Mouse (Mus musculus): ENCODE measurements around the gene Rnf150. TPM values are rescaled to one million over a fixed set of nuclear protein-coding genes. Genes with fewer than 3 reads are reported as not detected.

Rnf150 gene
- polyA plus RNA-seq, 1 experiment, result 3.5 TPM

DNA sequence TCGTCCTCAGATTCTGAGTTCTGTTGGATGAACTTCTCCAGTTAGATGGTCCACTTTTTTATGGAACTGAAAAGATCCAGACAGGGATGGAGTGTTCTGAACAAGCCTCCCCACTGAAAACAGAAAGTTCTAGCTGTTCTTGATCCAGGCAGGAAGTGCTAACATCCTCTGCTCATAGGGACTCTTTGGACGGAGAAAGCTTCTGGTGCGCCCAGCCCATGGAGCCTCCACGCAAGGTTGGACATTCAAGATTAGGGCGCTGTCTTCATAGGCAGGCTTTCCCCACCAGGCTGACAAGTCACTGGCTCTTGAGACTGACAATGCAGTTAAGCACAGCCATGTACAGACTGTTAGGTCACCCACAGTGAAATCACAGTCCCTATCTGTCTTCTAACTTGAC lies 172.0 kb downstream of the Rnf150 start:
- no peak overlapping the region for H3K4me3 ChIP-seq (ENCODE audit: insufficient read depth, poor library complexity, severe bottlenecking)
- no peaks in the 10 kb centered on the region for H3K79me2 ChIP-seq (ENCODE audit: control insufficient read depth, insufficient read depth)
- H3K36me3 ChIP-seq (ENCODE audit: control insufficient read depth, insufficient read depth), result peaks cover 10% of the 10 kb centered on the region
- H3K27me3 ChIP-seq (ENCODE audit: control insufficient read depth, insufficient read depth, insufficient read length), result no peaks in the 10 kb centered on the region
- no peak overlapping the region for H3ac ChIP-seq (ENCODE audit: control insufficient read depth, insufficient read length, low read depth)
- TF ChIP-seq MAX (IDR thresholded peaks at IDR 0.05) (no peak), USF1 (IDR thresholded peaks at IDR 0.05; ENCODE audit: low read depth) (no peak), MYOD1 (IDR thresholded peaks at IDR 0.05; ENCODE audit: control insufficient read depth, insufficient read length, low read depth) (no peak), MYOG (IDR thresholded peaks at IDR 0.05; ENCODE audit: control insufficient read depth, extremely low read depth, insufficient read length) (no peak), FOSL1 (IDR thresholded peaks at IDR 0.05; ENCODE audit: insufficient read depth, low read length, poor library complexity, severe bottlenecking) (no peak), CEBPB (IDR thresholded peaks at IDR 0.05; ENCODE audit: low read depth) (no peak), CTCF (IDR thresholded peaks at IDR 0.05; ENCODE audit: control insufficient read depth, insufficient read depth, insufficient read length) (no peak)
- no peaks in the 10 kb centered on the region for H3K79me3 ChIP-seq (ENCODE audit: low read depth)

DNA sequence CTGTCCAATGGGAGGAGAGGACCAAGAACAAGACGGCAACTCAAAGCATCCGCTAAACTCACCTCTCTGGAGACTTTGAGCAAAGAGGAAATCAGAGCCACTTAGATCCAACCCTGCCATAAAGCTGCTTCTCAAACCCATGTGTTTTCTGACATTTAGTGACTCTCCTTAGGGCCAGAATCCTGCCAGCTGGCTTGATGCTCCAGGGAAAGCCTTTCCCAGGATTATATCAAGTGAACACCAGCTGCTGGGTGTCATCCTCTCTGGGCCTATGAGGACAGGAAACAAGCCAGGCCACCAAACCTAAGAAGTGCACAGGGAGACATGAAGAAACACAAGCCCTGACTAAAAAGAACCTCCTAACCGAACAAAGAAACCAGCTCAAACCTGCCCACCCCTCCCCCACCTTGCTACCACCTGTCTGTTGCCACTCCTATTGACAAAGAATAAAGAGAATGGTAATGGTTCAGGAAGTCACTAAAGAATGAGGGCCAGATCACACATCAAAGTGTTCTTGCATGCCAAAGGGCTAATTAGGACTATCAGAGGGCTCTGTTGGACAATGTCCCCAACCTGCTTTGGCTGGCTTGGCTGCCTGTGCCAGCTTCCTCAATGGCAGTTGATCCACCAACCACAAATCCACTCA lies 173.5 kb downstream of the Rnf150 start:
- Histone ChIP-seq H3K79me3 (ENCODE audit: low read depth) (no peaks in the 10 kb centered on the region), H3K4me3 (ENCODE audit: insufficient read depth, poor library complexity, severe bottlenecking) (no peak overlapping the region), H3ac (ENCODE audit: control insufficient read depth, insufficient read length, low read depth) (no peak overlapping the region), H3K79me2 (ENCODE audit: control insufficient read depth, insufficient read depth) (no peaks in the 10 kb centered on the region), H3K36me3 (ENCODE audit: control insufficient read depth, insufficient read depth) (peaks cover 10% of the 10 kb centered on the region), H3K27me3 (ENCODE audit: control insufficient read depth, insufficient read depth, insufficient read length) (no peaks in the 10 kb centered on the region)
- TF ChIP-seq CTCF (IDR thresholded peaks at IDR 0.05; ENCODE audit: control insufficient read depth, insufficient read depth, insufficient read length) (no peak), MYOD1 (IDR thresholded peaks at IDR 0.05; ENCODE audit: control insufficient read depth, insufficient read length, low read depth) (no peak), FOSL1 (IDR thresholded peaks at IDR 0.05; ENCODE audit: insufficient read depth, low read length, poor library complexity, severe bottlenecking) (no peak), MAX (IDR thresholded peaks at IDR 0.05) (no peak), CEBPB (IDR thresholded peaks at IDR 0.05; ENCODE audit: low read depth) (no peak), MYOG (IDR thresholded peaks at IDR 0.05; ENCODE audit: control insufficient read depth, extremely low read depth, insufficient read length) (no peak), USF1 (IDR thresholded peaks at IDR 0.05; ENCODE audit: low read depth) (no peak)

DNA sequence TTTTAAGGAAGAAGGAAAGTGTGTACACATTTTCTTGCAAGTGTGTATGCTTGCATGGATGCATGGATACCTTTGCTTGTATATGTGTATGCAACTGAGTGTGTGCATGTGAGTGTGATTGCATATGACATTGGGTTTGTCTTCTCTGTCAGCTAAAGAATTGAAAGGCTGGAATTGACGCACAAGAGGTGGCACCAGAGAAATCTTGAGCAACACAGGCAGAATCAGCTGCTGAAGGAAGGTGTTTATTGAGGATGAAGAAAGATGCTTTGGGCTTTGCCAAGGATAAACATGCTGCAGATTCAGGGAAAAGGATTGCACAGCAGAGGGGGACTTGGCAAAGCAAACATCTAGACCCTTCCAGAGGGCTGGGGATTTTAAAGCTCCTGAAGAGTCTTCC lies 174.2 kb downstream of the Rnf150 start:
- Histone ChIP-seq H3K79me2 (ENCODE audit: control insufficient read depth, insufficient read depth) (no peaks in the 10 kb centered on the region), H3K36me3 (ENCODE audit: control insufficient read depth, insufficient read depth) (peaks cover 10% of the 10 kb centered on the region), H3K4me3 (ENCODE audit: insufficient read depth, poor library complexity, severe bottlenecking) (no peak overlapping the region), H3K79me3 (ENCODE audit: low read depth) (no peaks in the 10 kb centered on the region), H3K27me3 (ENCODE audit: control insufficient read depth, insufficient read depth, insufficient read length) (no peaks in the 10 kb centered on the region), H3ac (ENCODE audit: control insufficient read depth, insufficient read length, low read depth) (no peak overlapping the region)
- TF ChIP-seq USF1 (IDR thresholded peaks at IDR 0.05; ENCODE audit: low read depth), result no peak
- TF ChIP-seq MYOG (IDR thresholded peaks at IDR 0.05; ENCODE audit: control insufficient read depth, extremely low read depth, insufficient read length), result no peak
- TF ChIP-seq FOSL1 (IDR thresholded peaks at IDR 0.05; ENCODE audit: insufficient read depth, low read length, poor library complexity, severe bottlenecking), result no peak
- TF ChIP-seq CTCF (IDR thresholded peaks at IDR 0.05; ENCODE audit: control insufficient read depth, insufficient read depth, insufficient read length), result no peak
- no peak for TF ChIP-seq CEBPB (IDR thresholded peaks at IDR 0.05; ENCODE audit: low read depth)
- no peak for TF ChIP-seq MYOD1 (IDR thresholded peaks at IDR 0.05; ENCODE audit: control insufficient read depth, insufficient read length, low read depth)
- no peak for TF ChIP-seq MAX (IDR thresholded peaks at IDR 0.05)

DNA sequence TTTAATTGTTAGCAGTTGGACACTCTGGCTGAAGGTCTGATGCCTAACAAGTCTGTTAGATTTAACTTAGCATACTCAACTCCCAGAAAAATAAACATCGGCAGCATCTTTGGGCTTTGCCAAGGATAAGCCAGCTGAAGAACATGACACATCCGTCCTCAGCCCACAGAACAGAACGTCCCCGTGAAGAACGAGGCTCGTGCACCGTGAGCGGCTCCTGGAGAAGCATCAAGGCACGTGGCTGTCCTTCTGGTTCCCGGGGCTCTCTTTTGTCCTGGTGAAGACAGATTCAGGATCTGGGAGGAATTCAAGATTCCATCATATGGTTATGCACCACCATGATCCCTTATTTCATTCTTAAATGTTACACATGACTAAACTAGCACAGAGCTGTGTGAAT lies 175.4 kb downstream of the Rnf150 start:
- H3K79me3 ChIP-seq (ENCODE audit: low read depth), result no peaks in the 10 kb centered on the region
- H3K36me3 ChIP-seq (ENCODE audit: control insufficient read depth, insufficient read depth), result peaks cover 10% of the 10 kb centered on the region
- H3K79me2 ChIP-seq (ENCODE audit: control insufficient read depth, insufficient read depth), result no peaks in the 10 kb centered on the region
- H3K4me3 ChIP-seq (ENCODE audit: insufficient read depth, poor library complexity, severe bottlenecking), result no peak overlapping the region
- H3K27me3 ChIP-seq (ENCODE audit: control insufficient read depth, insufficient read depth, insufficient read length), result no peaks in the 10 kb centered on the region
- H3ac ChIP-seq (ENCODE audit: control insufficient read depth, insufficient read length, low read depth), result no peak overlapping the region
- TF ChIP-seq FOSL1 (IDR thresholded peaks at IDR 0.05; ENCODE audit: insufficient read depth, low read length, poor library complexity, severe bottlenecking), result no peak
- TF ChIP-seq MYOD1 (IDR thresholded peaks at IDR 0.05; ENCODE audit: control insufficient read depth, insufficient read length, low read depth), result no peak
- no peak for TF ChIP-seq MAX (IDR thresholded peaks at IDR 0.05)
- TF ChIP-seq CTCF (IDR thresholded peaks at IDR 0.05; ENCODE audit: control insufficient read depth, insufficient read depth, insufficient read length), result no peak
- no peak for TF ChIP-seq CEBPB (IDR thresholded peaks at IDR 0.05; ENCODE audit: low read depth)
- TF ChIP-seq MYOG (IDR thresholded peaks at IDR 0.05; ENCODE audit: control insufficient read depth, extremely low read depth, insufficient read length), result no peak
- no peak for TF ChIP-seq USF1 (IDR thresholded peaks at IDR 0.05; ENCODE audit: low read depth)

DNA sequence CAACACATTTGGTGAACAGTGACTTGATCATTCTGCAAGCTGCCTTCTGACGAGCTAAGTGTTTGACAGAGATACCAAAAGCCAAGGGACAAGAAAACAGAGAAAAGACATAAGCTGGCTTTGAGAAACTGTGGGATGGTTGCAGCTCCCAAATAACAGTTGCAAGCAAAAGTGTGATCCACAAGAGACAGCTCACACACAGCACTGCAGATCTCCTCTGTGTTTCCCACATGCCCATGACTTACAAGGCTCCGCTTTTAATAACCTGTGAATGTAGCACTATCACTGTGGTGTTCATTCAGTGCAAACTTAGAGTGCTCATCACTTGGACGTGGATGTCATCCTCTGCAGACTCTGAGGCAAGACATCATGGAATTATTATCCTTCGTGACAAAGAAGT lies 178.3 kb downstream of the Rnf150 start:
- H3K27me3 ChIP-seq (ENCODE audit: control insufficient read depth, insufficient read depth, insufficient read length), result no peaks in the 10 kb centered on the region
- H3K36me3 ChIP-seq (ENCODE audit: control insufficient read depth, insufficient read depth), result peaks cover 6% of the 10 kb centered on the region
- no peak overlapping the region for H3ac ChIP-seq (ENCODE audit: control insufficient read depth, insufficient read length, low read depth)
- TF ChIP-seq USF1 (IDR thresholded peaks at IDR 0.05; ENCODE audit: low read depth) (no peak), MYOD1 (IDR thresholded peaks at IDR 0.05; ENCODE audit: control insufficient read depth, insufficient read length, low read depth) (no peak), CTCF (IDR thresholded peaks at IDR 0.05; ENCODE audit: control insufficient read depth, insufficient read depth, insufficient read length) (no peak), FOSL1 (IDR thresholded peaks at IDR 0.05; ENCODE audit: insufficient read depth, low read length, poor library complexity, severe bottlenecking) (no peak), MYOG (IDR thresholded peaks at IDR 0.05; ENCODE audit: control insufficient read depth, extremely low read depth, insufficient read length) (no peak), MAX (IDR thresholded peaks at IDR 0.05) (no peak), CEBPB (IDR thresholded peaks at IDR 0.05; ENCODE audit: low read depth) (no peak)
- no peak overlapping the region for H3K4me3 ChIP-seq (ENCODE audit: insufficient read depth, poor library complexity, severe bottlenecking)
- no peaks in the 10 kb centered on the region for H3K79me3 ChIP-seq (ENCODE audit: low read depth)
- H3K79me2 ChIP-seq (ENCODE audit: control insufficient read depth, insufficient read depth), result no peaks in the 10 kb centered on the region

Measured in C2C12 (cell line).